Mouse (Mus musculus): ENCODE measurements at regions not wholly inside any gene's neighbourhood (a gene's known extent, or its start where the extent isn't known, plus 50 kb on each side); places are given as distances from the start of the nearest gene placed in this dataset.
A peak's percentile ranks its signal among the peaks of the same experiment; 100 is the strongest.

DNA sequence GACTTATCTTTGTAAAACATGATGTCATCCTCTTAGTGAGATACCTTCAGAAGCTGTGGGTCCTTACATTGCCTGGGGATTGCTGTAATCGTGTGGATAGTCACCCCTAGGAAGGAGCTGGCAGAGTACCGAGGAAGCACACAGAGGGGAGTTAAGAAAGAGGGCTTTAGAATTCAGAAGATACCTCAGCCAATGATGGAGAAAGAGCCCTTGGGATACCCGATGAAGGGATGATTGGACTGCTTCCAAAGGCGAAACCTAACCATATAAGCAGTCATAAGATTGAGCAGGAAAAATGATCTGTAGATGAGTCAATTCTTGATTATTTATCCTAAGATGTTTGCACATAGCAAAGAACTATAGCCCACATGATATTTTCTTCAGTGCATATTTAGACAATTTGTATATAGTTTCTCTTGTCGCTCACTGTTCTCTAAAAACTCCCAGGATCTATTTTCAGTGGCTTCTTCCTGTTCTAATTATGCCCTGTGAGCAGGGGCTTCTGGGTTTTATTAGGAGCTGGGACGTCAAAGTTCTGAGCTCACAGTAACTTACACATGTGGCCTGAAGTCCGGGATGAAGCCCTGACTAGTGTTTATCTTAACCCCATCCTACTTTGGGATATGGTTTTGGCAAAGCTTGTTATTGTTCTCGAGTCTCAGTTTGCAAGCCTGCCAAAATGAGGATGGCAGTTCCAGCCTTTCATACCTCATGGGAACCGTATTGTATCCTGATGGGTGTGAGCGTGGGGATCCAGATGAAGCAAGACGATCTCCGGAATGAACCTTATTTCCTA, 134.9 kb upstream of the Ccnd2 start:
- ATAC-seq (ENCODE audit: low FRiP score): no peak
- no peaks in the 10 kb centered on the region for H3K4me1 ChIP-seq (replicated peaks)
- H3K4me2 ChIP-seq: no peak overlapping the region
- H3K27me3 ChIP-seq: no peaks in the 10 kb centered on the region
- H3K9me3 ChIP-seq: no peaks in the 10 kb centered on the region
- no peak overlapping the region for H3K27ac ChIP-seq
- H3K36me3 ChIP-seq: no peaks in the 10 kb centered on the region
- no peak overlapping the region for H3K9ac ChIP-seq
- H3K4me3 ChIP-seq: no peak overlapping the region
- WGBS: 75% methylated on average over 12 of the region's 12 CpGs

GRCm38 (mm10) chr6:127288946-127289345, 137.0 kb upstream of the Ccnd2 start:
- WGBS: 93% methylated on average over 3 of the region's 3 CpGs
- Histone ChIP-seq H3K27me3 (no peaks in the 10 kb centered on the region), H3K4me2 (no peak overlapping the region), H3K9ac (no peak overlapping the region), H3K9me3 (no peaks in the 10 kb centered on the region), H3K36me3 (no peaks in the 10 kb centered on the region), H3K27ac (no peak overlapping the region), H3K4me1 (replicated peaks) (no peaks in the 10 kb centered on the region), H3K4me3 (no peak overlapping the region)
- no peak for ATAC-seq (ENCODE audit: low FRiP score)

- H3K4me2 ChIP-seq: no peak overlapping the region
- no peaks in the 10 kb centered on the region for H3K27me3 ChIP-seq
- H3K36me3 ChIP-seq: no peaks in the 10 kb centered on the region
- no peaks in the 10 kb centered on the region for H3K4me1 ChIP-seq (replicated peaks)
- H3K4me3 ChIP-seq: no peak overlapping the region
- WGBS: 56% methylated on average over 7 of the region's 7 CpGs
- no peak for ATAC-seq (ENCODE audit: low FRiP score)
- H3K9me3 ChIP-seq: no peaks in the 10 kb centered on the region
- H3K27ac ChIP-seq: no peak overlapping the region
- no peak overlapping the region for H3K9ac ChIP-seq
Measured at GRCm38 (mm10) chr6:127291937-127292336, 139.9 kb upstream of the Ccnd2 start.

GRCm38 (mm10) chr6:127293829-127294228, 141.8 kb upstream of the Ccnd2 start:
- no peak overlapping the region for H3K27ac ChIP-seq
- H3K9ac ChIP-seq: no peak overlapping the region
- no peak for ATAC-seq (ENCODE audit: low FRiP score)
- no peaks in the 10 kb centered on the region for H3K36me3 ChIP-seq
- H3K4me2 ChIP-seq: no peak overlapping the region
- H3K4me3 ChIP-seq: no peak overlapping the region
- no peaks in the 10 kb centered on the region for H3K27me3 ChIP-seq
- no peaks in the 10 kb centered on the region for H3K4me1 ChIP-seq (replicated peaks)
- WGBS: 86% methylated on average over 2 of the region's 2 CpGs
- no peaks in the 10 kb centered on the region for H3K9me3 ChIP-seq

DNA sequence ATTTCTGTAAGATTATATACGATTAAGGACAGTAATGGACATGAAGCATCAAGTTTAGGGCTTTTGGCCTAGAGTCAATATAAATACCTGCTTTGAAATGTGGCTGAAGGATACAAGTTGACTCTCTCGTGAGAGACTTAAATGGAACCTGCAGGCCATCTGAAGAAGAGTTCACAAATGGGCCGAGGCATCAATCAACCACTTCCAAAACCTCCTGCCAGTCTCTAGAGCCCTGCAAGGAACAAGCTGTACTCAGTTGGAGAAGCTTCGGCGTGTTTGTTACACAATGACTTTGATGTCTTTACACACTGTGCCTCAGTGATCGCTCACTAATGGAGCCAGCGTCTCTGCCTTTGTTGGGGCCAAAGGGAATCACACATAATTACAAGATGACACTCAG, 146.1 kb upstream of the Ccnd2 start:
- WGBS: 50% methylated on average over 7 of the region's 7 CpGs
- H3K27me3 ChIP-seq: no peaks in the 10 kb centered on the region

DNA sequence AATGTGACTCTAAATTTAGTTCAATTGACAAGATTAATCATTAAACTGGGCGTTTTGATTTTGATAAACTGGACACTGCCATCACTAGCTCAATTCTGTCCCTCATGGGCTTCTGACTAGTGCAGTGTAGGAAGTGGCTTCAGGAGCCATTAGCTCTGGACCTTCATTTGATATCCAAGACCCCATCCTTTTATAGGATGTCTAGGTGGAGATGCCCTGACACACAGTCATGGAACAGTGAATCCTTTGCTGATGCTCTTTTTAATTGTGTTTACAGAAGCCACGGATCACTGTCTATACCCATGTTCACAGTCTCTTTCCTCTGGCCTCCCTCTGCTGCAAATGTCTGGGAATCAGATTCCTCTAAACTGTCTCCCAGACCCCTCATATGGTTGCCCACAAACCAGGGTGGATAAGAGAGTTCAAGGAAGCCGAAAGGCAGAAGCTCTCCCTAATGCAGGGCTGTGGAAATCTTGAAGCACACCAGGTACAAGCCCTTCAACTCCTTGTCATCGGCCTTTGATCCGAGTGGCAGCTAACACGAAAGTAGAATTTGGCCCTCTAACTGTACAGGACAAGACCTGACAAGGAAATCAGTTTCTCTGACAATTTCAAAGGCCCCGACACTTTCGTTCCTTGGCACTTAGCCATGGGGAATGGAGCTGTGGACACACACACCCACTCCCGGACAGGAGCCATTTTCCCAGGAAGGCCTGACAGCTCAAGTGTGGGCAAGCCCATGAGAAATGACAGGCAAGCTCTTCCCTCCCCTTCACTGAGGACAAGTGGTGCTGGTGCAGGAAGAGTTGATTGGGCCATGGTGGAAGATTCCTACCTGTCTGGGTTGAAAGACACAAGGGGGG, 135.2 kb upstream of the Parp11 start:
- Histone ChIP-seq H3K27me3 (no peaks in the 10 kb centered on the region), H3K27ac (no peak overlapping the region), H3K4me3 (no peak overlapping the region), H3K36me3 (no peaks in the 10 kb centered on the region), H3K4me2 (no peak overlapping the region), H3K9ac (no peak overlapping the region), H3K4me1 (replicated peaks) (no peaks in the 10 kb centered on the region), H3K9me3 (no peaks in the 10 kb centered on the region)
- 85% methylated on average over 9 of the region's 9 CpGs for WGBS
- no peak for ATAC-seq (ENCODE audit: low FRiP score)

More for the DNA sequence above, 146.1 kb upstream of the Ccnd2 start:
- Histone ChIP-seq H3K9ac (no peak overlapping the region), H3K36me3 (no peaks in the 10 kb centered on the region), H3K4me3 (no peak overlapping the region), H3K4me1 (replicated peaks) (no peaks in the 10 kb centered on the region), H3K9me3 (no peaks in the 10 kb centered on the region), H3K4me2 (no peak overlapping the region), H3K27ac (no peak overlapping the region)
- ATAC-seq (ENCODE audit: low FRiP score): no peak

GRCm38 (mm10) chr6:127317309-127317708, 129.3 kb upstream of the Parp11 start:
- WGBS: 41% methylated on average over 1 of the region's 1 CpGs

DNA sequence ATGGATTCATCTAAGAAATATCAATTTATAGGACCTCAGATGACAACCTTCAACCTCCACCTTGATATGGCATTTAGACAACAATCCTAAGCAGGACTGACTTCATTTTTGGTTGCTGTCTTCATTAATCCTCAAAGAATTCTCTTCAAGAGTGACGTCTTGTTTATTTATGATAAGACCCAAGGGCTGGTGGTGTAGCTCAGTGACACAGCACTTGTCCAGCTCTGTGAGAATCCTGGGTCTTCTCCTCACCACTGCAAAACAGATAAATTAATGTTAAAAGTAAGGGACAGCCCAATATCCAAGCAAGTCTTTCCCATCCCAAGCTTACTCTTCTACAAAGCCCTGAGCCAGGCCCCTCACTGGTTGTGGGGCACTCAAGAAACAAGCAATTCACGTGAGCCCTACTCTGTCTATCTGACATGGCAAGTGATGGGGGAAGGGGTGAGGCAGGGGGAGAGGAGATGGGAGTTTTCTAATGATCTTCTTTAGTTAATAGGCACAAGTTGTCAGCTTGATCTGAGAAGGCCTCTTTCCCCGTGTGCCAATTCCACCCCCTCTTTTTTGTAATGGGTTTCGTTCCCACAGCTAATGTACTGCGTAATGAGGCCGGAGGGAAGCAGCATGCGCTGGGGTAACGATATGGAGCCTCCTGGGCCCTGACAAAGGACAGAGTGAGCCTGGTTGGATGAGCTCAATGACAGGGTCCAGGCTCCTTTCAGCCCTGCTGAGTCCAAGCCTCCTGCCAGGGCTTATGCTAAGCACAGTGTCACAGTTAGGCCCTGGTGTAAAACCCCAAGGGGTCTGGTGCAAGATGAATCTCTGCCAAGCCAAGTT, 127.7 kb upstream of the Parp11 start:
- no peaks in the 10 kb centered on the region for H3K36me3 ChIP-seq
- ATAC-seq (ENCODE audit: low FRiP score): peak; percentile 39; the same call in 1 of the 2 replicates

More at GRCm38 (mm10) chr6:127317309-127317708, 129.3 kb upstream of the Parp11 start:
- Histone ChIP-seq H3K4me3 (no peak overlapping the region), H3K27ac (no peak overlapping the region), H3K4me2 (no peak overlapping the region), H3K36me3 (no peaks in the 10 kb centered on the region), H3K9ac (no peak overlapping the region), H3K27me3 (no peaks in the 10 kb centered on the region), H3K4me1 (replicated peaks) (peaks cover 6% of the 10 kb centered on the region; the same call in 1 of the 2 replicates), H3K9me3 (no peaks in the 10 kb centered on the region)
- no peak for ATAC-seq (ENCODE audit: low FRiP score)

GRCm38 (mm10) chr6:127320600-127320999, 126.0 kb upstream of the Parp11 start:
- WGBS: 92% methylated on average over 4 of the region's 4 CpGs

More for the DNA sequence above, 127.7 kb upstream of the Parp11 start:
- 42% methylated on average over 8 of the region's 8 CpGs for WGBS
- no peak overlapping the region for H3K4me3 ChIP-seq
- no peak overlapping the region for H3K27ac ChIP-seq
- peaks cover 6% of the 10 kb centered on the region; the same call in 1 of the 2 replicates for H3K4me1 ChIP-seq (replicated peaks)
- H3K9ac ChIP-seq: no peak overlapping the region
- H3K27me3 ChIP-seq: peaks cover 2% of the 10 kb centered on the region; the same call in 1 of the 2 replicates
- H3K4me2 ChIP-seq: no peak overlapping the region
- no peaks in the 10 kb centered on the region for H3K9me3 ChIP-seq

GRCm38 (mm10) chr6:127321031-127321430, 125.6 kb upstream of the Parp11 start:
- no peak for ATAC-seq (ENCODE audit: low FRiP score)
- Histone ChIP-seq H3K9ac (no peak overlapping the region), H3K4me3 (no peak overlapping the region), H3K27me3 (peaks cover 2% of the 10 kb centered on the region; the same call in 1 of the 2 replicates), H3K4me2 (no peak overlapping the region), H3K4me1 (replicated peaks) (peaks cover 11% of the 10 kb centered on the region; the same call in 1 of the 2 replicates), H3K36me3 (no peaks in the 10 kb centered on the region), H3K27ac (no peak overlapping the region), H3K9me3 (no peaks in the 10 kb centered on the region)
- 95% methylated on average over 3 of the region's 3 CpGs for WGBS

More at GRCm38 (mm10) chr6:127320600-127320999, 126.0 kb upstream of the Parp11 start:
- Histone ChIP-seq H3K27ac (no peak overlapping the region), H3K9me3 (no peaks in the 10 kb centered on the region), H3K4me1 (replicated peaks) (peaks cover 11% of the 10 kb centered on the region; the same call in 1 of the 2 replicates), H3K27me3 (peaks cover 2% of the 10 kb centered on the region; the same call in 1 of the 2 replicates), H3K36me3 (no peaks in the 10 kb centered on the region), H3K9ac (no peak overlapping the region), H3K4me2 (no peak overlapping the region), H3K4me3 (no peak overlapping the region)
- ATAC-seq (ENCODE audit: low FRiP score): no peak

GRCm38 (mm10) chr6:127322398-127322797, 124.2 kb upstream of the Parp11 start:
- no peak for ATAC-seq (ENCODE audit: low FRiP score)
- H3K36me3 ChIP-seq: no peaks in the 10 kb centered on the region
- peaks cover 8% of the 10 kb centered on the region for H3K27me3 ChIP-seq
- H3K4me2 ChIP-seq: no peak overlapping the region
- peaks cover 11% of the 10 kb centered on the region; the same call in 1 of the 2 replicates for H3K4me1 ChIP-seq (replicated peaks)
- no peak overlapping the region for H3K9ac ChIP-seq
- H3K27ac ChIP-seq: no peak overlapping the region
- WGBS: 83% methylated on average over 7 of the region's 7 CpGs
- H3K4me3 ChIP-seq: no peak overlapping the region
- H3K9me3 ChIP-seq: no peaks in the 10 kb centered on the region

DNA sequence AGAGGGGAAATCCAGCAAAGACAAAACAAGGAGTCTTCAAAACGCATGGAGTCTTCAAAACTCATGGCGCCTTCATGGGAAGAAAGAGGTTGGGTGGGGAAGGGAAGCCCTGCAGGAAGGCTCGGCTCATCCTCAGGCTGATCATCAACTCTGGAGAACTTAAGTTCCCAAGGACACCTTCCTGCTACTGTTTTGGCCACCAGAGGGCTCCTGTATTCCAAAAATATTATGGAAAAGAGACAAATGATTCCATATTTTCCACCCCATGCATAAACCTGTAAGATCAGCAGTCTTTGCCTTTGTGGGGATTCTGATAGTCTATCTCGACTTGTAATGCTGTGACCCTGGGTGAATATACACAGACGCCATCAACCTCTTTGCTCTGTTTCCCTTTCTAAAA, 121.7 kb upstream of the Parp11 start:
- H3K4me1 ChIP-seq (replicated peaks): peaks cover 15% of the 10 kb centered on the region
- H3K9ac ChIP-seq: no peak overlapping the region
- H3K36me3 ChIP-seq: no peaks in the 10 kb centered on the region
- WGBS: 58% methylated on average over 5 of the region's 5 CpGs
- no peak overlapping the region for H3K4me3 ChIP-seq
- H3K27me3 ChIP-seq: peaks cover 14% of the 10 kb centered on the region
- H3K9me3 ChIP-seq: no peaks in the 10 kb centered on the region
- no peak overlapping the region for H3K27ac ChIP-seq
- no peak for ATAC-seq (ENCODE audit: low FRiP score)
- H3K4me2 ChIP-seq: no peak overlapping the region

Measured in hindbrain, embryonic 13.5 days (tissue).